Mouse (Mus musculus): ENCODE measurements around the gene Frmpd4.

Frmpd4 gene

GRCm38 (mm10) chrX:168577131-168577530 is at the start of gene Frmpd4:
TSS of gene Frmpd4 (minus strand) at chrX:168577231.
- DNase-seq (ENCODE audit: low spot score), result no peak

GRCm38 (mm10) chrX:168595193-168595592 is 18.2 kb upstream of the Frmpd4 start:
- DNase-seq (ENCODE audit: low spot score), result no peak

- no peak for DNase-seq (ENCODE audit: low spot score)
These were observed 7.3 kb upstream of the Frmpd4 start for GRCm38 (mm10) chrX:168584303-168584702.

- DNase-seq (ENCODE audit: low spot score), result no peak
These were observed 5.2 kb downstream of the Frmpd4 start for GRCm38 (mm10) chrX:168571808-168572207.

GRCm38 (mm10) chrX:168569231-168569630 is 7.8 kb downstream of the Frmpd4 start:
- no peak for DNase-seq (ENCODE audit: low spot score)

- no peak for DNase-seq (ENCODE audit: low spot score)
These were observed 71.8 kb downstream of the Frmpd4 start for GRCm38 (mm10) chrX:168505254-168505653.

- DNase-seq (ENCODE audit: low spot score), result no peak
These were observed 121.8 kb downstream of the Frmpd4 start for GRCm38 (mm10) chrX:168455233-168455632.

GRCm38 (mm10) chrX:168431206-168431605 is 145.8 kb downstream of the Frmpd4 start:
- no peak for DNase-seq (ENCODE audit: low spot score)

- no peak for DNase-seq (ENCODE audit: low spot score)
These were observed 147.2 kb downstream of the Frmpd4 start for GRCm38 (mm10) chrX:168429814-168430213.

- DNase-seq (ENCODE audit: low spot score), result peak; percentile 1
These were observed 161.6 kb downstream of the Frmpd4 start for GRCm38 (mm10) chrX:168415403-168415802.

- DNase-seq (ENCODE audit: low spot score), result no peak
These were observed 173.5 kb downstream of the Frmpd4 start for GRCm38 (mm10) chrX:168403512-168403911.

GRCm38 (mm10) chrX:168350431-168350830 is 226.6 kb downstream of the Frmpd4 start:
- DNase-seq (ENCODE audit: low spot score), result no peak

- no peak for DNase-seq (ENCODE audit: low spot score)
These were observed 227.5 kb downstream of the Frmpd4 start for GRCm38 (mm10) chrX:168349320-168350225.

GRCm38 (mm10) chrX:168338212-168338611 is 238.8 kb downstream of the Frmpd4 start:
- DNase-seq (ENCODE audit: low spot score), result no peak

- DNase-seq (ENCODE audit: low spot score), result no peak
These were observed 251.9 kb downstream of the Frmpd4 start for GRCm38 (mm10) chrX:168325161-168325560.

- DNase-seq (ENCODE audit: low spot score), result no peak
These were observed 264.9 kb downstream of the Frmpd4 start for GRCm38 (mm10) chrX:168312158-168312557.

- no peak for DNase-seq (ENCODE audit: low spot score)
These were observed 266.9 kb downstream of the Frmpd4 start for GRCm38 (mm10) chrX:168310143-168310542.

GRCm38 (mm10) chrX:168292506-168292905 is 284.5 kb downstream of the Frmpd4 start:
- DNase-seq (ENCODE audit: low spot score), result no peak

- no peak for DNase-seq (ENCODE audit: low spot score)
These were observed 370.0 kb downstream of the Frmpd4 start for GRCm38 (mm10) chrX:168207034-168207433.

GRCm38 (mm10) chrX:168191944-168192343 is 385.1 kb downstream of the Frmpd4 start:
- no peak for DNase-seq (ENCODE audit: low spot score)

- peak; percentile 37 for DNase-seq (ENCODE audit: low spot score)
These were observed 387.5 kb downstream of the Frmpd4 start for GRCm38 (mm10) chrX:168189563-168189962.

- DNase-seq (ENCODE audit: low spot score), result no peak
These were observed 414.0 kb downstream of the Frmpd4 start for GRCm38 (mm10) chrX:168163001-168163400.

- DNase-seq (ENCODE audit: low spot score), result no peak
These were observed 418.2 kb downstream of the Frmpd4 start for GRCm38 (mm10) chrX:168158866-168159265.

GRCm38 (mm10) chrX:168141051-168141450 is 436.0 kb downstream of the Frmpd4 start:
- DNase-seq (ENCODE audit: low spot score), result no peak
